Mouse (Mus musculus): ENCODE results near the gene Lactbl1. TPM values are rescaled to one million over a fixed set of nuclear protein-coding genes. Genes with fewer than 3 reads are reported as not detected.
A peak's percentile ranks its signal among the peaks of the same experiment; 100 is the strongest.

The Lactbl1 gene
- polyA plus RNA-seq, 1 experiment = 0.13 TPM

DNA sequence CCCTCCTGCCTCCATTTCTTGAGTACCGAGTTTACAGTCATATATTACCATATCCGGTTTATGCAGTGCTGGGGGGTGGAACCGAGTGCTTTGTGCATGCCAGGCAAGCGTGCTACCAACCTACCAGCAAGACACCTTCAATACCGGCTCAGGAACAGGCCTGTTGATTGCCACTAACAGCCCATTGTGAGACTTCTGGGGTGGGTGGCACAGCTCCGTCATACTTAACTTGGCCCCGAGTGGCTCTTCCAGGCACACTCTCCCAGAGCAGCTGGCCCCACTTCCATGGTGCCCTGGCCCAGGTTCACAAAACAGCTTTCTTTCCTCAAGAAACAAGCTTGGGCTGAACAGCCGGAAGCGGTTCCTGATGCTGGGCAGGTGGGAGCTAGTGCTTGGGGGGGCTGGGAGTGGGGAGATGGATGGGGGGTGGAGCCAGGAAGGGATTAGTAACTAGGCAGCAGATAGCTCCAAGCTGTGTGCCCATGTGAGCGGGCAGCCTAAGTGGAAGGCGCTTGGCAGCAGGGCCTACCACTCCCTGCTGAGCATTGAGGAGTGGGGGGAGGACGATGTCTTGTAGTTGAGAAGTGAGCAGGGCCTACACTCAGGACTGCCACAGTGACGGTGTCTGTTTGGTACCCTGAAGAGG, 29.6 kb downstream of the Lactbl1 start:
- H3K4me3 ChIP-seq (replicated peaks; ENCODE audit: insufficient read depth, low read depth, low read length) = no peak overlapping the region
- H3K27me3 ChIP-seq (ENCODE audit: control insufficient read depth, insufficient read depth, low read length) = no peaks in the 10 kb centered on the region
- no peak overlapping the region for H3K27ac ChIP-seq (ENCODE audit: insufficient read depth, low read length)
- 22% methylated on average over 13 of the region's 13 CpGs for WGBS
- DNase-seq = peak in 1 of 2 experiments; percentile 50
- TF ChIP-seq POLR2A (IDR thresholded peaks at IDR 0.05; ENCODE audit: borderline replicate concordance, insufficient read depth, low read length) = no peak
- TF ChIP-seq CTCF (IDR thresholded peaks at IDR 0.05; ENCODE audit: borderline replicate concordance, insufficient read depth, low read depth, low read length) = no peak
- peaks cover 15% of the 10 kb centered on the region for H3K4me1 ChIP-seq (ENCODE audit: control insufficient read depth, insufficient read depth, low read length)

GRCm38 (mm10) chr4:136652528-136652910, 30.1 kb downstream of the Lactbl1 start:
- H3K27me3 ChIP-seq (ENCODE audit: control insufficient read depth, insufficient read depth, low read length) = no peaks in the 10 kb centered on the region
- 8% methylated on average over 11 of the region's 11 CpGs for WGBS
- H3K4me1 ChIP-seq (ENCODE audit: control insufficient read depth, insufficient read depth, low read length) = peaks cover 15% of the 10 kb centered on the region
- no peak overlapping the region for H3K27ac ChIP-seq (ENCODE audit: insufficient read depth, low read length)
- TF ChIP-seq CTCF (IDR thresholded peaks at IDR 0.05; ENCODE audit: borderline replicate concordance, insufficient read depth, low read depth, low read length) (no peak), POLR2A (IDR thresholded peaks at IDR 0.05; ENCODE audit: borderline replicate concordance, insufficient read depth, low read length) (no peak)
- peak; percentile 51 to 61 for DNase-seq
- H3K4me3 ChIP-seq (replicated peaks; ENCODE audit: insufficient read depth, low read depth, low read length) = no peak overlapping the region

DNA sequence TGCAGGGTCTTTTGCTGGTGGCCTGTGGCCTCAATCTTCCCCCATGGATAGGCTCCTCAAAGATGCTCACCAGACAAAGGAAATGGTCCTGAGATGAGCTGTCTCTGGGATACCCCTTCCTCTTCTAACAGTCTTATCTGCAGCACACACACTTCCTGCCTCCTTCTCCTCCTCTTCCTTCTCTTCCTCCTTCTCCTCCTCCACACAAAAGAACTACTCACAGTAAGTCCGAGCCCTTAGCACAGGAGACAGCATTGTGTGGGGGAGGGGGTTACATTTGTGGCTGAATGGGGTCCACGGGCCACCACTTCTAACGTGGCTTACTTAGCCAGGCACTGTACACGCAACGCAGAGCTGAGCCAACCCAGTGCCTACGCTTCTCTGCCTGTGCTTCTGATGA, 30.6 kb downstream of the Lactbl1 start:
- Histone ChIP-seq H3K4me1 (ENCODE audit: control insufficient read depth, insufficient read depth, low read length) (peaks cover 15% of the 10 kb centered on the region), H3K27me3 (ENCODE audit: control insufficient read depth, insufficient read depth, low read length) (no peaks in the 10 kb centered on the region), H3K4me3 (replicated peaks; ENCODE audit: insufficient read depth, low read depth, low read length) (no peak overlapping the region), H3K27ac (ENCODE audit: insufficient read depth, low read length) (no peak overlapping the region)
- WGBS = 67% methylated on average over 6 of the region's 6 CpGs
- DNase-seq = no peak
- TF ChIP-seq CTCF (IDR thresholded peaks at IDR 0.05; ENCODE audit: borderline replicate concordance, insufficient read depth, low read depth, low read length) (no peak), POLR2A (IDR thresholded peaks at IDR 0.05; ENCODE audit: borderline replicate concordance, insufficient read depth, low read length) (no peak)

DNA sequence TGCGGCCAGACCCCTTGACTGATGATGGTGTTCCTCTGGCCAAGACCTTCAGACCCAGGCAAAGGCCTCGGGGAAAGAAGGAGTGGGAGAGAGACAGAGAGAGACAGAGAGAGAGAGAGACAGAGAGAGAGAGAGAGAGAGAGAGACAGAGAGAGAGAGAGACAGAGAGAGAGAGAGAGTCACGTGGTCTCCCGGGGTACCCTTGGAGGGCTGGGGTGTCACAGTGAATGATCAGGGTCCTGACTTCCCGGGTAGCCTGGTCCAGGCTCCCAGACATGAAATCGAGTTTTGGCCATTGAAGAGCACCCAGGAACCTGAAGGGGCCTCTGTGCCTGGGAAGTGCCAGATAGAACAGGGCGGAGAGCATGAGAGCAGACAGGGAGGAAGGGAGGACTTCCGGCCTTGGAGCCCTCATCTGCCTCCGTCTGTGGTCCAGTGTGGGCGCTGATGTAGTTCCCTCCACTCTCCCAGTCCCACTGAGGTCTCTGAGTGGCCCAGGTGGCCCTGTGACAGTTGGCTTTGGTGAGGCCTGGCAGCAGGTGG, 31.3 kb downstream of the Lactbl1 start:
- no peak overlapping the region for H3K27ac ChIP-seq (ENCODE audit: insufficient read depth, low read length)
- WGBS = 69% methylated on average over 10 of the region's 10 CpGs
- H3K4me3 ChIP-seq (replicated peaks; ENCODE audit: insufficient read depth, low read depth, low read length) = no peak overlapping the region
- TF ChIP-seq POLR2A (IDR thresholded peaks at IDR 0.05; ENCODE audit: borderline replicate concordance, insufficient read depth, low read length) = no peak
- TF ChIP-seq CTCF (IDR thresholded peaks at IDR 0.05; ENCODE audit: borderline replicate concordance, insufficient read depth, low read depth, low read length) = no peak
- DNase-seq = no peak
- no peaks in the 10 kb centered on the region for H3K27me3 ChIP-seq (ENCODE audit: control insufficient read depth, insufficient read depth, low read length)
- H3K4me1 ChIP-seq (ENCODE audit: control insufficient read depth, insufficient read depth, low read length) = peaks cover 15% of the 10 kb centered on the region

DNA sequence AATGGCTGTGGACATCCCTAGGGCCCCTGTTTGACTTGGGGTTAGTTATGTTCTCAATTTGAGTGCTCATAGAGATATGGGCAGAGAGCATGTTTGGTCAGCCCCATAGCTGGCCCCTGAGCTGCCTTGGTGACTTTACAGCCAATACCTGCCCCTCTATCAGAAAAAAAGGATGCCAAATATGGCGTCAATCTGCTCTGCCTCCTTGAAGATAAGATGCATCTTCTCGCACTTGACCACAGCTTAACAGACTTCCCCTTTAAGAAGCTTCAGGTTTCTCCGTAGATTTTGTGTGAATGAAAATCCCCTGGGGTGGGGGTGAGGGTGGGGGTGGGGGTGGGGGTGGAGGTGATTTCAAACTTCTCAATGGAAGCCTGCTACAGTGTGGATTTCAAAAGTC, 35.5 kb downstream of the Lactbl1 start:
- 84% methylated on average over 3 of the region's 3 CpGs for WGBS
- TF ChIP-seq CTCF (IDR thresholded peaks at IDR 0.05; ENCODE audit: borderline replicate concordance, insufficient read depth, low read depth, low read length) (no peak), POLR2A (IDR thresholded peaks at IDR 0.05; ENCODE audit: borderline replicate concordance, insufficient read depth, low read length) (no peak)

DNA sequence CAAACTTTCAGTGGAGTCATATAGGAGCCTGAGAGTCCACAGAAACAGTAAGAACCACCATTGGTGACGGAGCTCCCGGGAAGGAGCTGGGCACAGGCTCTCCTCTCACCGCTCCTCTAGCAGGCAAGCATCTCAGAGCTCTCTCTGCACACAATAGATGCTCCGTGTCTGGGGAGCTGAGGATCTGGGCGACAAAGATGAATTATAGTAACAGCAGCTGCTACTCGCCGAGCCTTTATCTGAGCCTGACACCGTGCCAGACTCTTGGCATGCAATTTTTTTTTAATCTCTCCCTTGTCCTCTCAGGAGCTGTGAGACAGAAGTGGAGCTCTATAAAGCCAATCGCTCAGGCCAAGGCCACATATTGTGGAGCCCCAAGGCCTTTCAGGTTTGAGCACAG, 42.6 kb downstream of the Lactbl1 start:
- DNase-seq = peak; percentile 55 to 66
- TF ChIP-seq POLR2A (IDR thresholded peaks at IDR 0.05; ENCODE audit: borderline replicate concordance, insufficient read depth, low read length) (no peak), CTCF (IDR thresholded peaks at IDR 0.05; ENCODE audit: borderline replicate concordance, insufficient read depth, low read depth, low read length) (no peak)
- 13% methylated on average over 9 of the region's 9 CpGs for WGBS
- H3K4me3 ChIP-seq (replicated peaks; ENCODE audit: insufficient read depth, low read depth, low read length) = no peak overlapping the region
- H3K27ac ChIP-seq (ENCODE audit: insufficient read depth, low read length) = no peak overlapping the region; the same call in 1 of the 2 replicates
- H3K27me3 ChIP-seq (ENCODE audit: control insufficient read depth, insufficient read depth, low read length) = no peaks in the 10 kb centered on the region
- no peaks in the 10 kb centered on the region for H3K4me1 ChIP-seq (ENCODE audit: control insufficient read depth, insufficient read depth, low read length)

More for the DNA sequence above, 35.5 kb downstream of the Lactbl1 start:
- Histone ChIP-seq H3K4me3 (replicated peaks; ENCODE audit: insufficient read depth, low read depth, low read length) (no peak overlapping the region), H3K4me1 (ENCODE audit: control insufficient read depth, insufficient read depth, low read length) (peaks cover 3% of the 10 kb centered on the region), H3K27ac (ENCODE audit: insufficient read depth, low read length) (no peak overlapping the region), H3K27me3 (ENCODE audit: control insufficient read depth, insufficient read depth, low read length) (no peaks in the 10 kb centered on the region)
- DNase-seq = no peak

GRCm38 (mm10) chr4:136666002-136666401, 43.6 kb downstream of the Lactbl1 start:
- TF ChIP-seq CTCF (IDR thresholded peaks at IDR 0.05; ENCODE audit: borderline replicate concordance, insufficient read depth, low read depth, low read length) = peak; percentile 62
- TF ChIP-seq POLR2A (IDR thresholded peaks at IDR 0.05; ENCODE audit: borderline replicate concordance, insufficient read depth, low read length) = no peak
- Histone ChIP-seq H3K4me1 (ENCODE audit: control insufficient read depth, insufficient read depth, low read length) (no peaks in the 10 kb centered on the region), H3K4me3 (replicated peaks; ENCODE audit: insufficient read depth, low read depth, low read length) (no peak overlapping the region), H3K27ac (ENCODE audit: insufficient read depth, low read length) (no peak overlapping the region), H3K27me3 (ENCODE audit: control insufficient read depth, insufficient read depth, low read length) (no peaks in the 10 kb centered on the region)
- WGBS = 41% methylated on average over 4 of the region's 4 CpGs
- no peak for DNase-seq

- Histone ChIP-seq H3K27ac (ENCODE audit: insufficient read depth, low read length) (no peak overlapping the region), H3K4me1 (ENCODE audit: control insufficient read depth, insufficient read depth, low read length) (no peaks in the 10 kb centered on the region), H3K4me3 (replicated peaks; ENCODE audit: insufficient read depth, low read depth, low read length) (no peak overlapping the region), H3K27me3 (ENCODE audit: control insufficient read depth, insufficient read depth, low read length) (no peaks in the 10 kb centered on the region)
- peak; percentile 19; the same call in 1 of the 2 replicates for TF ChIP-seq CTCF (IDR thresholded peaks at IDR 0.05; ENCODE audit: borderline replicate concordance, insufficient read depth, low read depth, low read length)
- TF ChIP-seq POLR2A (IDR thresholded peaks at IDR 0.05; ENCODE audit: borderline replicate concordance, insufficient read depth, low read length) = no peak
- WGBS = 60% methylated on average over 10 of the region's 10 CpGs
- no peak for DNase-seq
Measured at GRCm38 (mm10) chr4:136667757-136668156, 45.3 kb downstream of the Lactbl1 start.
